Mouse (Mus musculus) liver, postnatal 0 days (tissue): ENCODE measurements around the gene Nol4l.

Source experiments
- CTCF ChIP-seq: sonication (generic); IDR thresholded peaks from 2 replicates; pipeline ENCODE4 v1.5.1; 2016; ENCODE audit warnings: antibody characterized with exemption, low read depth
- EP300 ChIP-seq: IDR thresholded peaks from 2 replicates; pipeline ENCODE4 v1.6.1; 2016; ENCODE audit warnings: antibody characterized with exemption, low read depth, mild to moderate bottlenecking

DNA sequence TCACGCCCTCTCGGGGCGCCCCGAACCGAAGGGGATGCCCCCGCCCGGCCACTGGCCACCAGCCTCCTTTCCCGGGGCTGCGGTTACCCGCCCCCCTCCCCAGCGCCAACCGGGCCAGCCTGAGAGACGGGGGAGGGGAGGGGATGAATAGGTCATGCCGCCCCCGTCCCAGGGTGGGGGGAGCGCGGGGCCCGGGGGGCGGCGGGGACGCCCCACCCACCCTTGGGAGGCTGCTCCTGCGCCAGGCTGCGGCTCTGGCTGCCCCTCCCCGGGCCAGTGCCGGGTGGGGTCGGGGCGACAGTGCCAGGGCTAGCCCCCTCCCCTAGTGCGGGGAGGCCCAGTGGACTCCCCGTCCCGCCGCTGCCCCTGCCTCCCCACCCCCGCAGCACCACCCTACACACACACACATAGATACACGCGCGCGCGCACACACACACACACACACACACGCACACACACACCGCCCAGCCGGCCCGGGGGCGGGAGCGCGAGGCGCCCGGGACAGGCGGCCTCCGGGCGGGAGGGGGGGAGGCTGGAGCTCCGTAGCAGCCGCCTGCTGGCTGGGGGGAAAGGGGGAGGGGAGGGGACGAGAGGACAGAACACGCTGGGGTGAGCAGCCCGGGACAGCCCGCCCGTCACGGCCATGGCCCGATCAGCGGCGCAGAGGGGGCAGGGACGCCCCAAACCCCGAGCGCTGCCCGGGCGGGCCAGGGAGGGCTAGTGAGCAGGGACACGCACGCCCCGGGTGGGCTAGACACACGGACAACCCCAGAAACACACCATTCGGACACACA lies 1.0 kb downstream of the Nol4l start:
- TF ChIP-seq CTCF = no peak
- TF ChIP-seq EP300 = no peak
